Mouse (Mus musculus): ENCODE results near the gene Mrpl19. TPM values are rescaled to one million over a fixed set of nuclear protein-coding genes. Genes with fewer than 3 reads are reported as not detected.

The Mrpl19 gene
- polyA plus RNA-seq, 1 experiment, result 5.6 TPM

GRCm38 (mm10) chr6:81912177-81912576 is 53.6 kb downstream of the Mrpl19 start:
- no peak overlapping the region for H3K27ac ChIP-seq (ENCODE audit: control insufficient read depth, insufficient read depth, low read length)
- DNase-seq, result no peak
- no peak overlapping the region for H3K4me3 ChIP-seq (ENCODE audit: control insufficient read depth, insufficient read depth, low read length)
- WGBS, result 80% methylated on average over 3 of the region's 3 CpGs
- H3K27me3 ChIP-seq (ENCODE audit: control insufficient read depth, insufficient read depth, low read length), result no peaks in the 10 kb centered on the region
- TF ChIP-seq POLR2A (IDR thresholded peaks at IDR 0.05; ENCODE audit: control insufficient read depth, extremely low read depth, insufficient read depth, low read length, poor library complexity), result no peak
- TF ChIP-seq CTCF (IDR thresholded peaks at IDR 0.05; ENCODE audit: borderline replicate concordance, control insufficient read depth, extremely low read depth, insufficient read depth, low read length, poor library complexity), result no peak
- no peaks in the 10 kb centered on the region for H3K4me1 ChIP-seq (replicated peaks; ENCODE audit: control insufficient read depth, insufficient read depth, low read length)
- H3K36me3 ChIP-seq (ENCODE audit: control insufficient read depth, insufficient read depth, low read length), result no peaks in the 10 kb centered on the region

GRCm38 (mm10) chr6:81911713-81912112 is 54.0 kb downstream of the Mrpl19 start:
- 95% methylated on average over 4 of the region's 4 CpGs for WGBS
- H3K27me3 ChIP-seq (ENCODE audit: control insufficient read depth, insufficient read depth, low read length), result no peaks in the 10 kb centered on the region
- no peaks in the 10 kb centered on the region for H3K36me3 ChIP-seq (ENCODE audit: control insufficient read depth, insufficient read depth, low read length)
- DNase-seq, result no peak
- H3K4me3 ChIP-seq (ENCODE audit: control insufficient read depth, insufficient read depth, low read length), result no peak overlapping the region
- no peaks in the 10 kb centered on the region for H3K4me1 ChIP-seq (replicated peaks; ENCODE audit: control insufficient read depth, insufficient read depth, low read length)
- TF ChIP-seq CTCF (IDR thresholded peaks at IDR 0.05; ENCODE audit: borderline replicate concordance, control insufficient read depth, extremely low read depth, insufficient read depth, low read length, poor library complexity), result no peak
- TF ChIP-seq POLR2A (IDR thresholded peaks at IDR 0.05; ENCODE audit: control insufficient read depth, extremely low read depth, insufficient read depth, low read length, poor library complexity), result no peak
- H3K27ac ChIP-seq (ENCODE audit: control insufficient read depth, insufficient read depth, low read length), result no peak overlapping the region

- Histone ChIP-seq H3K27ac (ENCODE audit: control insufficient read depth, insufficient read depth, low read length) (no peak overlapping the region), H3K4me3 (ENCODE audit: control insufficient read depth, insufficient read depth, low read length) (no peak overlapping the region), H3K36me3 (ENCODE audit: control insufficient read depth, insufficient read depth, low read length) (no peaks in the 10 kb centered on the region), H3K4me1 (replicated peaks; ENCODE audit: control insufficient read depth, insufficient read depth, low read length) (no peaks in the 10 kb centered on the region), H3K27me3 (ENCODE audit: control insufficient read depth, insufficient read depth, low read length) (no peaks in the 10 kb centered on the region)
- DNase-seq, result no peak
- 93% methylated on average over 5 of the region's 5 CpGs for WGBS
- TF ChIP-seq POLR2A (IDR thresholded peaks at IDR 0.05; ENCODE audit: control insufficient read depth, extremely low read depth, insufficient read depth, low read length, poor library complexity) (no peak), CTCF (IDR thresholded peaks at IDR 0.05; ENCODE audit: borderline replicate concordance, control insufficient read depth, extremely low read depth, insufficient read depth, low read length, poor library complexity) (no peak)
These were observed 54.5 kb downstream of the Mrpl19 start for GRCm38 (mm10) chr6:81911244-81911643.

DNA sequence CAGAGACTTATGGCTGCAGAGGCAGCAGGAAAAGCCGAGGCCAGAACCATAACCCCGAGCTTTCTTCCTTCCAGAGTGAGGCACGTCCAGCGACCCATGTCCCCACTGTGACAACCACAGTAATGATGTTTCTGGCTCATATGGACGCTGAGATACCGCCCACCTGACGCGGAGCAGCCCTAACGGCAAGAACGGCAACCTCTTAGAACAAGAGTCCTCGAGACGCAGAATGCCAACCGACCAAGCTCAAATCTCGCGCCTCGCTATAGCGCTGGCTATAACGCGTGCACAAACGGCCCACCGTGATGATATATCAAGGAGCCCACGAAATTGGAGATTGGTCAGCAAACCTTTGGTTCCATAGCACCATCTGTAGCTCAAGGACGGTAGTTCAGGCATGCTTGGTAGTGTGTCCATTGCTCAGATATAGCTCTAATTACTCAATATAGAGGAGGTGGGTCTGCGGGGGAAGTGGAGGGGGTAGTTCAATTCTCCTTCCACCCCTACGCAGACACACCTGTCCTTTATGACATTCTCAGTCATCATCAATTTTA is 55.4 kb downstream of the Mrpl19 start:
- no peaks in the 10 kb centered on the region for H3K27me3 ChIP-seq (ENCODE audit: control insufficient read depth, insufficient read depth, low read length)
- 88% methylated on average over 25 of the region's 25 CpGs for WGBS
- no peak overlapping the region for H3K4me3 ChIP-seq (ENCODE audit: control insufficient read depth, insufficient read depth, low read length)
- TF ChIP-seq POLR2A (IDR thresholded peaks at IDR 0.05; ENCODE audit: control insufficient read depth, extremely low read depth, insufficient read depth, low read length, poor library complexity) (no peak), CTCF (IDR thresholded peaks at IDR 0.05; ENCODE audit: borderline replicate concordance, control insufficient read depth, extremely low read depth, insufficient read depth, low read length, poor library complexity) (no peak)
- H3K4me1 ChIP-seq (replicated peaks; ENCODE audit: control insufficient read depth, insufficient read depth, low read length), result no peaks in the 10 kb centered on the region
- H3K36me3 ChIP-seq (ENCODE audit: control insufficient read depth, insufficient read depth, low read length), result no peaks in the 10 kb centered on the region
- no peak for DNase-seq
- H3K27ac ChIP-seq (ENCODE audit: control insufficient read depth, insufficient read depth, low read length), result no peak overlapping the region

Other genes with a start within 250 kb of the Mrpl19 start
- 5.0 and 5.2 TPM in 2 replicates for gene Gcfc2, start 42.3 kb downstream of the Mrpl19 start, polyA plus RNA-seq (2012; rRNA removed)
- gene Eva1a, start 75.1 kb upstream of the Mrpl19 start, polyA plus RNA-seq (2012; rRNA removed), result 2.5 and 3.1 TPM in 2 replicates